Mouse (Mus musculus) gastrocnemius, adult 2 months (tissue): Measurements from ENCODE around the gene Gm42417. TPM values are rescaled to one million over a fixed set of nuclear protein-coding genes. Genes with fewer than 3 reads are reported as not detected.
"Not testable (repeated sequence)": the region's sequence is repeated elsewhere in the genome, so short reads cannot be mapped to it uniquely, and the experiment has no call there.

Experiments used
- DNase-seq: peaks from one replicate; pipeline ENCODE4 v3.0.0; 2022
- H3K27ac ChIP-seq: fragments of 200-600 bp; 2 replicates; pipeline ENCODE4 v1.8.1; 2022; ENCODE audit warnings: mild to moderate bottlenecking
- H3K4me3 ChIP-seq: fragments of 200-600 bp; 2 replicates; pipeline ENCODE4 v1.8.1; 2022; ENCODE audit warnings: mild to moderate bottlenecking, moderate library complexity
- CTCF ChIP-seq: fragments of 200-600 bp; IDR thresholded peaks from 2 replicates; pipeline ENCODE4 v1.8.1; 2022; ENCODE audit warnings: antibody characterized with exemption, mild to moderate bottlenecking, moderate library complexity
- intact Hi-C: fragments of 180-260 bp; cut with DNase I; formaldehyde crosslinking; loops from one replicate; pipeline ENCODE4 v1.15.1; 2025
- total RNA-seq, 2 experiments: library from RNA; stranded (reverse); gene quantifications; 2 replicates each; pipeline ENCODE4 v1.2.3; 2021

The Gm42417 gene
- total RNA-seq, 2 experiments from 2014 or later: 819 to 1,877 TPM

DNA sequence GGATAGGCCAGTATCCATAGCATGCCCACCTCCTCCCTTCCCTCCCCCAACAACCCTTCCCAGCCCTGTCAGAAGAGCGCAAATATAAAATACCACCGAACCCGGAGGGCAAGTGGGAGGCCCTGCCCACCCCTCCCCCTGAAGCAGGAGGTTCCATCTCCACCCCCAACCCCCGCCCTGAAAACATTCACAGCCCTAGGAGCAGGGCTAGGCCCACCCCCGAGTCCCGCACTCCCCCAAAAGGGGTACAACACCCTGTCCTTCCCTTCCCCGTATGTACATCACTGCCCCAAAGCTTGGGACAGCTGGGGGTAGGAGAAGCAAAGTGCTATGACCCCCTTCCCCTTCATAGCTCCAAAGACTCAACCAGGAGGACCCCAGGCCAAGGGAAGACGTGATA is 9.5 kb upstream of the Gm42417 start:
- peak overlapping the region; percentile 81 for H3K27ac ChIP-seq
- intact Hi-C loops: loop anchor here (5.0 kb wide), 1 partner anchor 69 kb away; no protein-coding TSS in a partner anchor
- DNase-seq: peak; percentile 18

DNA sequence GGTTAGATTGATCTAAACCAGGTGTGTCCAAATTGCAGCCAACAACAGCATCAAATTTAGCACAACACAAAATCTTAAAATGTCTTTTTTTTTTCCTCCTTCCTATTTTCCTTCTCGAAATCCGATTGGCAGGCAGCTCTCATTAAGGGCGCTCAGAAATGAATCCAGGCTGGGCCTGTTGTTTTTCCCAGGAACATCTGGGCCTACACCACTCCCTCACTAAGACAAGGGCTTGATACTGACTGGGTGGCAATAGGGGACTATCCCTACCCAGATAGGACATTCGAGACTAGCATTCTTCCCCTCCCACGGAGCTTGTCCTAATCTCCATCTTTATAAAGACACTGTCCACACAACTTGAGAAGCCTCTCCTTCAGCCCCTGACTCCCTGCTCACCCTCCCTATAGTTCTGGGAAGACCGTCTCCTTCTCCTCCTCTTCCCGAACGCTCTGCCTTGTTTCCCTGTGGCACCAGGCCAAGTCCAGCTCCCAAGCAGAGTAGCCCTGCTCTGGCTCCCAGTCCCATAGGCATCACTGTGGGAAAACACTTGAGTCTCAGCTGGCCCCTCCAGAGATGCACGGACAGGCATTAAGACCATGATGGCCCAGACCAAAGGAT is 8.9 kb upstream of the Gm42417 start:
- DNase-seq: peak; percentile 69
- no peak for TF ChIP-seq CTCF
- intact Hi-C loops: loop anchor here (1.0 to 5.0 kb wide), 3 partner anchors 69 to 136 kb away; no protein-coding TSS in a partner anchor
- no peak overlapping the region for H3K4me3 ChIP-seq
- peak overlapping the region; percentile 81 for H3K27ac ChIP-seq

More for the DNA sequence above, 9.5 kb upstream of the Gm42417 start:
- H3K4me3 ChIP-seq: no peak overlapping the region
- TF ChIP-seq CTCF: no peak

DNA sequence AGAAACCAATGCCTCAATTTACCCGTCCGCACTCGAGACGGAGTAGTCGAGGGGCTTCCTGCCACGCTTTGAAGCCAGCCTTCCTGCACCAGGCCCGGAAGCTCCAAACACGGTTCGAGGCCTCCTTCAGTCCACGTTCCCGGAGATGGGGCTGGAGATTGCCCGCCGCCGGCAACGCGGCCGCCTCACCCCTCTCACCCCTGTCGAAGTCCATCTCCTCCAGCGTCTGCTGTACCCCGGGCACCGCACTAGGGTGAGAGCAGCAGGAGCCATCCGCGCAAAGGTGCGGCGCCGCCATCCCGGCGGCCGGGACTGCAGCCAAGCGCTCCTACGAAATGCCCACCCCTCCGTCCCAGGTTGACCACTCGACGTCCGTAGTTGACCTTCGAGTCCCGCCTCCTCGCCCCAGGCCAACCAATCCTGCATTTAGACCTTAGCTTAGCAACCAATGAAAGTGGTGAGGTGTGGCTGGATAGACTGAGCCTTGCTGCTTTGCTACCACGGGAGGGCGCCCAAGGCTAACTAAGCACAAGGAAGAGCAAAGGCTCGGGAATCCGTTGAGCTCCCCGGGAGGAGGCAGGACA is 7.8 kb upstream of the Gm42417 start, which contains the start of gene Ankrd39:
Gene Ankrd39 (minus strand): TSS at position 558 of the 584 bp plus-strand sequence.
- DNase-seq: peak; percentile 99
- Histone ChIP-seq H3K27ac (peak within 1 kb of the TSS; percentile 94), H3K4me3 (peak within 1 kb of the TSS; percentile 84)
- intact Hi-C loops: loop anchor here (1.0 to 5.0 kb wide), 3 partner anchors 70 to 137 kb away; no protein-coding TSS in a partner anchor
- TF ChIP-seq CTCF: peak; percentile 100; the same call in 1 of the 2 replicates

DNA sequence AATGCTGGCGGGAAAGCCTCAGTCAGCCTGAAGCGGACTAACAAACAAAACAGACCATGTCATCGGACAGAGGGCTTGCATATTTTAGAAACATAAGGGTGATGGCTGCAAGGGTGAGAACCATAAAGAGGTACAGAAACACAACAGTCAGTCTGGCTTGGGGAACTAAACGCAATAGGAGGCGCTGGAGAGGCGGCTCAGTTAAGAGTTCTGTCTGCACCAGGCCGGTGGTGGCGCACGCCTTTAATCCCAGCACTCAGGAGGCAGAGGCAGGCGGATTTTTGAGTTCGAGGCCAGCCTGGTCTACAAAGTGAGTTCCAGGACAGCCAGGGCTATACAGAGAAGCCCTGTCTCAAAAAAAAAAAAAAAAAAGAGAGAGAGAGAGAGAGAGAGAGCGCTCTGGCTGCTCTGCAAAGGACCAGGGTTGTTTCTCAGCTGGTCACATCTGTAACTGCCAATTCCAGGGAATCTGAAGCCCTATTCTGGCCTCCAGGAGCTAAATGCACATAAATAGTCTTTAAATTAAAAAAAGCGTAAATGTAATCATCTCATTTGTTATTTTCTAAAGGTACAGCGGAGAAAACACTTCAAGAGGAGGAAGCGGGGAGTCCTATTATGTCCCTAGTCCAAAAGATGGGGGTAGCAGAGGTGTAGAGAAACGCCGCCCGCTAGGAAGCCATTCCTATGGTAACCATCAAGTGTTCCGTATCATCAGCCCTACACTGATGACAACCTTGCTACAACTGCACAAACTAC is 6.8 kb upstream of the Gm42417 start:
- H3K27ac ChIP-seq: peak overlapping the region; percentile 94
- peak overlapping the region; percentile 84 for H3K4me3 ChIP-seq
- peak; percentile 38 for DNase-seq
- peak; percentile 34 for TF ChIP-seq CTCF
- intact Hi-C loops: loop anchor here (5.0 kb wide), 1 partner anchor 71 kb away; no protein-coding TSS in a partner anchor

DNA sequence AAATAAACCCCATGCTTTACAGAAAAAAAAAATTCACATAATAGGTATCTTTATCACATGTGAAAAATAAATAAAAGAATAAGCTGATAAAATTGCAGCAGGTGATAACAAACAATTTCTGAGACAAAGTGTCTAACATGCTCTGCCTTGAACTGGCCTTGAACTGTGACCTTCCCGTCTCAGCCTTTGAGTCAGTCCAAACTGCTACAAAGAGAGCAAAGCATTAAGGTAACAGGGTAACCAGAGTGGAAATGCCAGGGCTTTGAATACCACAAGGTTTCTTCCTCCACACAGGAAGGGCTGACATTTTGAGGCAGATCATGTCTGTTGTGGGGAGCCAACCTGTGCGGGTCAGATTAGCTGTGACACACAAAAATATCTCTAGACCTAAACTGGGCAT is 6.2 kb upstream of the Gm42417 start:
- peak overlapping the region; percentile 84 for H3K4me3 ChIP-seq

DNA sequence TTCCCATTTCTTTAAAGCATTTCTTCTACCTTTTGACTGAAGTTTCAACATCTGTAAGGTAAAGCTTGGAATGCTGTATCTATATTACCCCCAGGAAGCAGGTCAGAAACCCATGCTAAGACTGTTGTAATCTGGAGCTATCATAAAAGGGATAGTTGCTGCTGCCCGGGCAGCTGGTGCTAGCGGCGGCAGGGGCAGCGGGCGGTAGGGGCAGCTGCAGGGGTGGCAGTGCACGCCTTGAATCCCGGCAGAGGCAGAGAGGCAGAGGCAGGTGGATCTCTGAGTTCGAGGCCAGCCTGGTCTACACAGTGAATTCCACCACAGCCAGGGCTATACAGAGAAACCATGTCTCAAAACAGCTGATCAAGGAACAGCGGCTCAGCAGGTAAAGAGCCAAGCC is 3.7 kb upstream of the Gm42417 start:
- Histone ChIP-seq H3K4me3 (no peak overlapping the region), H3K27ac (peak overlapping the region; percentile 91)
- peak; percentile 27 for DNase-seq
- intact Hi-C loops: no loop called here
- no peak for TF ChIP-seq CTCF

More for the DNA sequence above, 6.2 kb upstream of the Gm42417 start:
- DNase-seq: peak; percentile 8
- peak overlapping the region; percentile 94 for H3K27ac ChIP-seq
- no peak for TF ChIP-seq CTCF
- intact Hi-C loops: loop anchor here (5.0 kb wide), 1 partner anchor 72 kb away; no protein-coding TSS in a partner anchor

DNA sequence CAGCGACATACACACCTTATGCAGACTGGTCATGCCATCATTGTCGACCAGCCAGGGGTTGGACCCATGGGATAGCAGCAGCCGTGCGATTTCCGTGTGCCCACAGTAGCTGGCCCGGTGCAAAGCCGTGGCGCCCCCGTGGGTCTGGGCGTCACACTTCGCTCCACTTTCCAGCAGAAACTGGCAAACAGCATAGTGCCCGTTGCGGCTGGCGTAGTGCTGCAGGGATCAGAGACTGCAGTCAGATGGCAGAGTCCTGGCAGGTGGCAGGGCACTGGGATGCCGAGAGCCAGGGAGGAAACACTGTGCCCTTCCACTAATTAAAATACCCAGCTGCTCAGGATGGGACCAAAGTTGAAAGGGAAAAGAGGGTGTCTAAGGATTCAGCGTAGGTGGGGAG is 2.6 kb upstream of the Gm42417 start:
- TF ChIP-seq CTCF: no peak
- peak; percentile 57 for DNase-seq
- Histone ChIP-seq H3K4me3 (peak overlapping the region; percentile 21), H3K27ac (peak overlapping the region; percentile 91)
- intact Hi-C loops: no loop called here

DNA sequence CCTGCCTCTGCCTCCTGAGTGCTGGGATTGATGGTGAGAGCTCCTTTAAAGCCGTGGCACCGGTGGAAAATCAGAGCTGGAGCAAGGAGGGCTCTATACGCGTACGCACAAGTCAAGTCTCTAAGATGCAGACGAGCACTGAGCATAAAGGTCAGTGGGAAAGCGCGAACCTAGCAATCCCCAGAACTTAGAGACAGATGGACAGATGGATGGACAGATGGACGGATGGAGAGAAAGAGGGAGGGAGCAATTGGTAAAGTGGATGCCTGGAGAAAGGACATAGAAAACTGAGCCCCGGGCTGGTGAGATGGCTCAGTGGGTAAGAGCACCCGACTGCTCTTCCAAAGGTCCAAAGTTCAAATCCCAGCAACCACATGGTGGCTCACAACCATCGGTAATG is 1.6 kb upstream of the Gm42417 start:
- no peak for TF ChIP-seq CTCF
- intact Hi-C loops: no loop called here
- peak overlapping the region; percentile 91 for H3K27ac ChIP-seq
- peak overlapping the region; percentile 41 for H3K4me3 ChIP-seq
- no peak for DNase-seq

DNA sequence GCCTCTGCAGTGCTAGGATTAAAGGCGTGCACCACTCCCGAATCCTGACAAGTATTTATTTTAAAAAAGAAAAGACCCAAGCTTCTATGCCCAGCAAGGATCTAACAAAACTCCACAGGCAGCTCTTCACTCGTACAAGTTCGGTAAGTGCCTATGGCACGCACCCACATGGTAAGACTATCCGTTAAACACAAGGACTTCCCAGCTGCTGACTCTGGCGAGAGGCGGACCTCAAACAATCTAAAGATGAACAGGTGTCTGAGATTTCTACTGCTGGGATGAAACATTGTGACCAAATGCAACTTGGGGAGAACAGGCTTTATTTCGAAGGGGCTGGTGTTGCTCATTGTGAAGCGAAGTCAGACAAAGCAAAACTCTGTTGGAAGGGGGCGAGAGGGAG is 903 bp upstream of the Gm42417 start:
- intact Hi-C loops: no loop called here
- no peak for TF ChIP-seq CTCF
- DNase-seq: peak; percentile 71
- Histone ChIP-seq H3K4me3 (peak overlapping the region; percentile 41), H3K27ac (peak overlapping the region; percentile 91)

DNA sequence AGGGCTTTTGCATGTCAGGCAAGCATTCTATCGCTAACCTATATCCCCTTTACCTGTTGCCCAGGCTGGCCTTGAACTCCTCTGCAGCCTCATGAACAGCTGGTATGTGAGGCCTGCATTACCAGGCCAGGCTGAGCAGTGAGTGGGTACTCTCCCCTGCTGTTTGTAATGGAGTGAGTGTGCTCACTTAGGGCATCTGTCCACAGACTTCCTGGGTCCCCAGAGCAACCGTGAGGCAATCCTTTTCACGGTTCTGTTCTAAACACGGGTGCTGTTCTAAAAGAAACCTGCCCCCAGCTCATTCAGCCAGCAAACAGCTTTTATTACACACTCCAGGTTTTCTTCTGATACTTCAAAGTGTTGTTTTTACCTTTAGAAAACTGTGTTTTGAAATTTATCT is 502 bp downstream of the Gm42417 start:
- peak overlapping the region; percentile 91 for H3K27ac ChIP-seq
- peak overlapping the region; percentile 12; the same call in 1 of the 2 replicates for H3K4me3 ChIP-seq
- peak; percentile 44 for DNase-seq
- intact Hi-C loops: no loop called here
- TF ChIP-seq CTCF: no peak

DNA sequence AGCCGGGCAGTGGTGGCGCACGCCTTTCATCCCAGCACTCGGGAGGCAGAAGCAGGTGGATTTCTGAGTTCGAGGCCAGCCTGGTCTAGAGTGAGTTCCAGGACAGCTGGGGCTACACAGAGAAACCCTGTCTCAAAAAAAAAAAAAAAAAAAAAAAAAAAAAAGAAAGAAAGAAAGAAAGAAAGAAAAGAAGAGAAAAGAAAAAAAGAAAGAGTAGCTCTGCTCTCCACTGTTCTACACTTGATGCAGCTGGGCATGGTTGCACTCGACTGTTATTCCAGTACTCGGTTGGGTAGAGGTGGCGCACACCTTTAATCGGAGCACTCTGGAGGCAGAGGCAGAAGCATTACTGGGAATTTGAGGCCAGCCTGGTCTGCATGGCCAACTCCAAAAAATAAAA is 2.4 kb downstream of the Gm42417 start, which contains the start of gene Ankrd23:
Gene Ankrd23 (minus strand): TSS at position 101 of the 400 bp plus-strand sequence.
- peak within 1 kb of the TSS; percentile 91 for H3K27ac ChIP-seq

DNA sequence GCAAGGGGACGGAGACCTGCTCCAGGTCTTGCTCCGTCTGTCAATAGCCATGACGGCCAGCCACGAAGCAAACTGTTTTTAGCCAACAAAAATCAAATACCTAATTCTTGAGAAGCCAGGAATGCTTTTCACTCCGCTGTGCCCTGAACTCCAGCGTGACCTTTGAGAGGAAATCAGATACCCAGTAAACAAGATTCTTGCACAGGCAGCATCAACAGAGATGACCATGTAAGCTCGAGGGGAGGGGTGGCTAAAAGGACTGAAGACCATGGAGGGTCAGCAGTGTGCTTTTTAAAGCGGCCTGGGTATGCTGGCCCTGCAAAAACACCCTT is 2.9 kb downstream of the Gm42417 start:
- Histone ChIP-seq H3K27ac (peak overlapping the region; percentile 91), H3K4me3 (no peak overlapping the region; the same call in 1 of the 2 replicates)
- TF ChIP-seq CTCF: no peak
- intact Hi-C loops: no loop called here
- DNase-seq: no peak

More for the DNA sequence above, 2.4 kb downstream of the Gm42417 start, which contains the start of gene Ankrd23:
- intact Hi-C loops, DNase-seq: not testable (repeated sequence)
- peak within 1 kb of the TSS; percentile 74 for H3K4me3 ChIP-seq
